Mouse (Mus musculus) forebrain, embryonic 11.5 days (tissue): ENCODE data around the gene Slc9a1. TPM values are rescaled to one million over a fixed set of nuclear protein-coding genes. Genes with fewer than 3 reads are reported as not detected.
A peak's percentile ranks its signal among the peaks of the same experiment; 100 is the strongest.

Experiments
- ATAC-seq: fragments of 200-750 bp; cut with Nextera tagmentation; replicated peaks from 2 replicates; pipeline ENCODE4 v1.8.0; 2017; ENCODE audit warnings: moderate TSS enrichment; ENCODE audit not compliant: low FRiP score
- DNase-seq: peaks from one replicate; pipeline ENCODE4 v3.0.0-alpha.2; 2017; ENCODE audit warnings: low spot score
- H3K27ac ChIP-seq: fragments of 300-500 bp; sonication (generic); 2 replicates; pipeline ENCODE4 v1.5.1; 2014; ENCODE audit warnings: low read depth, low read length
- H3K27me3 ChIP-seq: fragments of 300-500 bp; sonication (generic); 2 replicates; pipeline ENCODE4 v1.6.1; 2014; ENCODE audit warnings: mild to moderate bottlenecking, low read length, mixed read lengths; ENCODE audit not compliant: control insufficient read depth, insufficient read depth
- H3K36me3 ChIP-seq: fragments of 300-500 bp; sonication (generic); 2 replicates; pipeline ENCODE4 v1.6.1; 2014; ENCODE audit warnings: mild to moderate bottlenecking, low read length, moderate library complexity, mixed read lengths; ENCODE audit not compliant: control insufficient read depth, insufficient read depth
- H3K4me1 ChIP-seq: fragments of 300-500 bp; sonication (generic); replicated peaks from 2 replicates; pipeline ENCODE4 v1.6.1; 2014; ENCODE audit warnings: low read length, mixed read lengths; ENCODE audit not compliant: control insufficient read depth, insufficient read depth
- H3K4me2 ChIP-seq: fragments of 300-500 bp; sonication (generic); 2 replicates; pipeline ENCODE4 v1.6.1; 2014; ENCODE audit warnings: low read depth, mild to moderate bottlenecking, low read length, moderate library complexity, mixed read lengths; ENCODE audit not compliant: severe bottlenecking
- H3K4me3 ChIP-seq: fragments of 300-500 bp; sonication (generic); 2 replicates; pipeline ENCODE4 v1.5.1; 2014; ENCODE audit warnings: low read depth, low read length
- H3K9ac ChIP-seq: fragments of 300-500 bp; sonication (generic); 2 replicates; pipeline ENCODE4 v1.6.1; 2014; ENCODE audit warnings: low read length
- H3K9me3 ChIP-seq: fragments of 300-500 bp; sonication (generic); 2 replicates; pipeline ENCODE4 v1.6.1; 2016; ENCODE audit warnings: low read length, mixed read lengths; ENCODE audit not compliant: control insufficient read depth
- WGBS: fragments of 180-500 bp; shearing (Covaris S2); extraction: QIAGEN DNeasy Blood & Tissue Kit; methylation state at CpG from one replicate; pipeline ENCODE4 v1.1.7; 2014; 5-methylcytosine and 5-hydroxymethylcytosine counted together
- polyA plus RNA-seq: library from polyadenylated mRNA; unstranded; fragments of >200 nt; fragmentation: Nextera tagmentation; extraction: Ambion mirVana; gene quantifications from 2 replicates; pipeline ENCODE4 v1.2.1, GENCODE M21; 2014

The Slc9a1 gene
- polyA plus RNA-seq, 1 experiment from 2014 or later: 9.4 TPM

GRCm38 (mm10) chr4:133370298-133371274 is 1.1 kb downstream of the Slc9a1 start:
- 78% methylated on average over 22 of the region's 22 CpGs for WGBS
- Histone ChIP-seq H3K27ac (peak overlapping the region; percentile 15; the same call in 1 of the 2 replicates), H3K27me3 (no peaks in the 10 kb centered on the region), H3K4me3 (peak overlapping the region; percentile 75), H3K4me2 (peak overlapping the region; percentile 84), H3K4me1 (peaks cover 15% of the 10 kb centered on the region), H3K36me3 (no peaks in the 10 kb centered on the region; the same call in 1 of the 2 replicates), H3K9me3 (no peaks in the 10 kb centered on the region), H3K9ac (peak overlapping the region; percentile 77)
- DNase-seq (peak; percentile 53), ATAC-seq (no peak)

GRCm38 (mm10) chr4:133371621-133372277 is 2.2 kb downstream of the Slc9a1 start:
- ATAC-seq (no peak), DNase-seq (peak; percentile 38)
- no peaks in the 10 kb centered on the region for H3K9me3 ChIP-seq
- peak overlapping the region; percentile 5; the same call in 1 of the 2 replicates for H3K4me3 ChIP-seq
- peak overlapping the region; percentile 84 for H3K4me2 ChIP-seq
- H3K36me3 ChIP-seq: no peaks in the 10 kb centered on the region; the same call in 1 of the 2 replicates
- H3K27ac ChIP-seq: no peak overlapping the region
- no peaks in the 10 kb centered on the region for H3K27me3 ChIP-seq
- H3K9ac ChIP-seq: peak overlapping the region; percentile 41; the same call in 1 of the 2 replicates
- 85% methylated on average over 7 of the region's 7 CpGs for WGBS
- peaks cover 19% of the 10 kb centered on the region for H3K4me1 ChIP-seq

GRCm38 (mm10) chr4:133372278-133372665 is 2.8 kb downstream of the Slc9a1 start:
- Histone ChIP-seq H3K4me2 (peak overlapping the region; percentile 84; the same call in 1 of the 2 replicates), H3K27me3 (no peaks in the 10 kb centered on the region), H3K36me3 (no peaks in the 10 kb centered on the region; the same call in 1 of the 2 replicates), H3K9ac (no peak overlapping the region), H3K27ac (no peak overlapping the region), H3K9me3 (no peaks in the 10 kb centered on the region), H3K4me3 (no peak overlapping the region), H3K4me1 (peaks cover 19% of the 10 kb centered on the region)
- DNase-seq: peak; percentile 42
- ATAC-seq: no peak
- 83% methylated on average over 6 of the region's 6 CpGs for WGBS

GRCm38 (mm10) chr4:133374011-133374410 is 4.5 kb downstream of the Slc9a1 start:
- no peak for ATAC-seq
- H3K27ac ChIP-seq: no peak overlapping the region
- H3K4me3 ChIP-seq: no peak overlapping the region
- H3K27me3 ChIP-seq: no peaks in the 10 kb centered on the region
- WGBS: 84% methylated on average over 4 of the region's 4 CpGs
- H3K36me3 ChIP-seq: no peaks in the 10 kb centered on the region; the same call in 1 of the 2 replicates
- no peak overlapping the region for H3K9ac ChIP-seq
- peak; percentile 47 for DNase-seq
- H3K4me2 ChIP-seq: no peak overlapping the region
- H3K9me3 ChIP-seq: no peaks in the 10 kb centered on the region
- H3K4me1 ChIP-seq: peaks cover 31% of the 10 kb centered on the region

- no peak for ATAC-seq
Observed at GRCm38 (mm10) chr4:133375812-133376577, 6.5 kb downstream of the Slc9a1 start.

GRCm38 (mm10) chr4:133378236-133379045 is 8.9 kb downstream of the Slc9a1 start:
- DNase-seq (peak; percentile 72), ATAC-seq (no peak)
- H3K27me3 ChIP-seq: no peaks in the 10 kb centered on the region
- H3K4me2 ChIP-seq: 0 out of 2 replicates have a peak overlapping the region, but pooled peaks have one; percentile 8
- 5% methylated on average over 13 of the region's 13 CpGs for WGBS
- peak overlapping the region; percentile 1 for H3K9ac ChIP-seq
- no peak overlapping the region for H3K4me3 ChIP-seq
- H3K4me1 ChIP-seq: peaks cover 19% of the 10 kb centered on the region; the same call in 1 of the 2 replicates
- no peaks in the 10 kb centered on the region; the same call in 1 of the 2 replicates for H3K36me3 ChIP-seq
- no peaks in the 10 kb centered on the region for H3K9me3 ChIP-seq
- H3K27ac ChIP-seq: peak overlapping the region; percentile 12; the same call in 1 of the 2 replicates

More at GRCm38 (mm10) chr4:133375812-133376577, 6.5 kb downstream of the Slc9a1 start:
- H3K27ac ChIP-seq: no peak overlapping the region
- peaks cover 26% of the 10 kb centered on the region for H3K4me1 ChIP-seq
- H3K4me3 ChIP-seq: no peak overlapping the region
- H3K9ac ChIP-seq: peak overlapping the region; percentile 12; the same call in 1 of the 2 replicates
- no peak overlapping the region for H3K4me2 ChIP-seq
- DNase-seq: peak; percentile 35
- WGBS: 61% methylated on average over 10 of the region's 10 CpGs
- H3K36me3 ChIP-seq: no peaks in the 10 kb centered on the region; the same call in 1 of the 2 replicates
- no peaks in the 10 kb centered on the region for H3K9me3 ChIP-seq
- no peaks in the 10 kb centered on the region for H3K27me3 ChIP-seq

GRCm38 (mm10) chr4:133379046-133379347 is 9.5 kb downstream of the Slc9a1 start:
- no peak for ATAC-seq
- Histone ChIP-seq H3K27me3 (no peaks in the 10 kb centered on the region), H3K4me1 (peaks cover 19% of the 10 kb centered on the region; the same call in 1 of the 2 replicates), H3K36me3 (no peaks in the 10 kb centered on the region; the same call in 1 of the 2 replicates), H3K27ac (no peak overlapping the region), H3K9ac (peak overlapping the region; percentile 1), H3K4me2 (no peak overlapping the region), H3K4me3 (no peak overlapping the region), H3K9me3 (no peaks in the 10 kb centered on the region)
- WGBS: 36% methylated on average over 5 of the region's 5 CpGs
- peak; percentile 47 for DNase-seq
